Mouse (Mus musculus): ENCODE results near the gene Sfxn3. TPM values are rescaled to one million over a fixed set of nuclear protein-coding genes. Genes with fewer than 3 reads are reported as not detected.

Sfxn3 gene
- polyA plus RNA-seq, 1 experiment from 2014 or later: 67.8 TPM

DNA sequence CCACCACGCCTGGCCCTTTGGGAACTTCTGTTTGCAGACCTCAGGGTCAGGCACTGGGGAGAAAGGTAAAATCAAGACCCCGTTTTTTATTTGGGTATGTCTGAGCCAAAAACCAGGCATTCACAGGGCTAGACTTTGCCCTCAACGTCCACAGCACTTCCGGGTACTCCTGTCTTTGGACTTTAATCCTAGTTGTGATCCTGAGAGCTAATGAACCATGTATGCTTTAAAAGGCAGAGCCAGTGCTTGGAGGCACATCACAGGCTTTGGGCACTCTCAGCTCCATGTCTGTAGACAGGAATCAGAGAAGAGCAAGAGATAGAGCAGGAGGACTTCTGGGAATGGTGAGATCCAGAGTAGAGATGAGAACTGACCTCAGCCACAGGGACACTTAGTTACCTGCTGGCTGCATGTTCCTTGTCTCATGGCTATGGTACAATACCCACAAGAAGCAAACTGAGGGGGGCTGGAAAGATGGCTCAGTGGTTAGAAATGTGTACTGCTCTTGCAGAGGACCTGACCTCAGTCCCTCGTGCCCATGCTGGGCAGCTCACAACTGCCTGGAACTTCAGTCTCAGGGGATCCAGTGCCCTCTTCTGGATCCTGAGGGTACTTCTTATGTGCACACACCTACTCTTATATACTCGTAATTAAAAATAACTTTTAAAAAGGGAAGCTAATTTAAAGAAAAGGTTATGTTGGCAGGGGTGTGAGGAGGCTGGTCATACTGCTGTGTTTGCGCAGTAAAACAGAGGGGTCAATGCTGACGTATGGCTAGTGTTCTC, 53.4 kb downstream of the Sfxn3 start:
- Histone ChIP-seq H3K36me3 (replicated peaks; ENCODE audit: control insufficient read depth, insufficient read depth) (no peaks in the 10 kb centered on the region), H3K27me3 (ENCODE audit: control insufficient read depth, insufficient read depth, low read length) (peaks cover 16% of the 10 kb centered on the region), H3K4me2 (replicated peaks) (no peak overlapping the region), H3K27ac (no peak overlapping the region), H3K4me1 (replicated peaks; ENCODE audit: control insufficient read depth, insufficient read depth, low read length) (0 out of 2 replicates have a peak, but pooled peaks cover 15% of the 10 kb centered on the region), H3K4me3 (replicated peaks; ENCODE audit: low read length) (no peak overlapping the region), H3K9me3 (ENCODE audit: control insufficient read depth, low read length) (no peaks in the 10 kb centered on the region), H3K9ac (no peak overlapping the region)
- ATAC-seq (ENCODE audit: low FRiP score) (no peak), DNase-seq (ENCODE audit: low spot score) (no peak)
- 80% methylated on average over 8 of the region's 8 CpGs for WGBS

DNA sequence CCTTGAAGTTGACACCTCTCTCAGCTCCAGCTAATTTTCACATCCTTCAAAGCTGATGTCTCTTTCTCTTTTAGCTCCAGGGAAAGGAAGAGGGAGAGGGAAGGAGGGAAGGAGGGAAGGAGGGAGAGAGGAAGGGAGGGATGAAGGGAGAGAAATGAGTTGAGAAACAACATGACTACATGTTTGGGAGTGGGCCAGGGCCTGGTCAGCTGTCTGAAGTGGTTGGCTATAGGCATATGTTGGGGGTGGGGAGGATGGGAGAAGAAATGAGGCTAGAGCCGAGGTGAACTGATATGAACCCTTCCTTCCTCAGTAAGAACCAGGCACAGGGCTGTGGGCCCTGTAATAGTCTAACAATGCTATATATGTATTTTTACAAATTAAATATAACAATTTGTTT, 58.3 kb downstream of the Sfxn3 start:
- Histone ChIP-seq H3K27ac (no peak overlapping the region), H3K4me1 (replicated peaks; ENCODE audit: control insufficient read depth, insufficient read depth, low read length) (0 out of 2 replicates have a peak, but pooled peaks cover 15% of the 10 kb centered on the region), H3K36me3 (replicated peaks; ENCODE audit: control insufficient read depth, insufficient read depth) (no peaks in the 10 kb centered on the region), H3K9ac (no peak overlapping the region), H3K4me3 (replicated peaks; ENCODE audit: low read length) (no peak overlapping the region), H3K4me2 (replicated peaks) (no peak overlapping the region), H3K9me3 (ENCODE audit: control insufficient read depth, low read length) (no peaks in the 10 kb centered on the region), H3K27me3 (ENCODE audit: control insufficient read depth, insufficient read depth, low read length) (peaks cover 4% of the 10 kb centered on the region)
- 58% methylated on average over 1 of the region's 1 CpGs for WGBS
- DNase-seq (ENCODE audit: low spot score) (no peak), ATAC-seq (ENCODE audit: low FRiP score) (no peak)

Other genes starting within 250 kb of the Sfxn3 start
- gene Slf2, start 116.4 kb upstream of the Sfxn3 start, polyA plus RNA-seq (2014; fragmentation: Nextera tagmentation; extraction: Ambion mirVana): 33.1 and 34.8 TPM in 2 replicates
- gene Sema4g, start 58.4 kb upstream of the Sfxn3 start, polyA plus RNA-seq (2014; fragmentation: Nextera tagmentation; extraction: Ambion mirVana): 19.4 and 19.5 TPM in 2 replicates
- gene Twnk, start 41.8 kb upstream of the Sfxn3 start, polyA plus RNA-seq (2014; fragmentation: Nextera tagmentation; extraction: Ambion mirVana): 7.1 and 9.4 TPM in 2 replicates
- gene Mrpl43, start 41.1 kb upstream of the Sfxn3 start, polyA plus RNA-seq (2014; fragmentation: Nextera tagmentation; extraction: Ambion mirVana): 75.8 and 85.4 TPM in 2 replicates
- gene Lzts2, start 33.1 kb upstream of the Sfxn3 start, polyA plus RNA-seq (2014; fragmentation: Nextera tagmentation; extraction: Ambion mirVana): 18.8 and 20.1 TPM in 2 replicates
- gene Pdzd7, start 1.8 kb upstream of the Sfxn3 start, polyA plus RNA-seq (2014; fragmentation: Nextera tagmentation; extraction: Ambion mirVana): 2.5 and 2.9 TPM in 2 replicates
- gene Kazald1, start 27.7 kb downstream of the Sfxn3 start, polyA plus RNA-seq (2014; fragmentation: Nextera tagmentation; extraction: Ambion mirVana): 2.5 and 4.9 TPM in 2 replicates
- 1.7 and 3.4 TPM in 2 replicates for gene Tlx1, start 103.2 kb downstream of the Sfxn3 start, polyA plus RNA-seq (2014; fragmentation: Nextera tagmentation; extraction: Ambion mirVana)
- gene Lbx1, start 188.3 kb downstream of the Sfxn3 start, polyA plus RNA-seq (2014; fragmentation: Nextera tagmentation; extraction: Ambion mirVana): 18.5 and 20.4 TPM in 2 replicates